Comparison of ENCODE assay signal across 8 mouse cellular contexts in genomic region chr8:120534504-120535368, GRCm38 (mm10). TPM values are rescaled to one million over a fixed set of nuclear protein-coding genes. Genes with fewer than 3 reads are reported as not detected.
DNase-seq lines count a peak whose midpoint lies in the region; ATAC-seq and TF ChIP-seq lines count a peak whose summit lies in the region.

No protein-coding gene starts in this region.

- H3K27me3 ChIP-seq in forebrain, embryonic 13.5 days = no peaks in the 10 kb centered on the region
- no peaks in the 10 kb centered on the region for H3K27me3 ChIP-seq in lung, postnatal 0 days (replicated peaks; ENCODE audit: insufficient read depth, low read length)

- H3K4me2 ChIP-seq in forebrain, embryonic 13.5 days = peak overlapping the region; percentile 91
- no peak overlapping the region for H3K4me2 ChIP-seq in lung, postnatal 0 days (replicated peaks; ENCODE audit: low read depth, low read length)

- peak; percentile 50 for ATAC-seq in forebrain, embryonic 13.5 days
- ATAC-seq in lung, postnatal 0 days = peak; percentile 20

- peak overlapping the region; percentile 100 for H3K27ac ChIP-seq in forebrain, embryonic 13.5 days
- peak overlapping the region; percentile 99; the same call in 1 of the 2 replicates for H3K27ac ChIP-seq in layer of hippocampus, adult 2 months
- no peak overlapping the region for H3K27ac ChIP-seq in lung, postnatal 0 days (ENCODE audit: low read length)

- peaks cover 83% of the 10 kb centered on the region for H3K4me1 ChIP-seq in forebrain, embryonic 13.5 days
- H3K4me1 ChIP-seq in lung, postnatal 0 days (ENCODE audit: insufficient read depth, low read depth, low read length) = peaks cover 35% of the 10 kb centered on the region

- WGBS in forebrain, embryonic 13.5 days = 6% methylated on average over 14 of the region's 14 CpGs
- 20% methylated on average over 14 of the region's 14 CpGs for WGBS in lung, postnatal 0 days

- H3K9me3 ChIP-seq in forebrain, embryonic 13.5 days (replicated peaks) = no peaks in the 10 kb centered on the region
- no peaks in the 10 kb centered on the region for H3K9me3 ChIP-seq in lung, postnatal 0 days (ENCODE audit: low read length)

- DNase-seq in ES-CJ7 (ENCODE audit: low read depth, low spot score) = peak; percentile 97
- peak; percentile 88 for DNase-seq in cerebellum, adult 11 months
- peak; percentile 80 to 83 for DNase-seq in heart, postnatal 36 days
- peak; percentile 76 to 86 for DNase-seq in layer of hippocampus, adult 2 months (ENCODE audit: low spot score in 2 of 2)
- peak; percentile 95 for DNase-seq in lung, postnatal 0 days (ENCODE audit: low spot score)
- DNase-seq in ovary, postnatal 14 days (ENCODE audit: low spot score) = peak; percentile 68
- DNase-seq in thymus, postnatal 10 days (ENCODE audit: low spot score in 2 of 2) = peak; percentile 74 to 83

- H3K9ac ChIP-seq in forebrain, embryonic 13.5 days = peak overlapping the region; percentile 61
- no peak overlapping the region for H3K9ac ChIP-seq in lung, postnatal 0 days (replicated peaks; ENCODE audit: low read depth)

- intact Hi-C loops in heart, postnatal 36 days (cut with DNase I) = loop anchor here (1.0 to 10.0 kb wide), 5 partner anchors 46 to 360 kb away; partner anchors contain the start of gene Fam92b

- H3K4me3 ChIP-seq in forebrain, embryonic 13.5 days = peak overlapping the region; percentile 65; the same call in 1 of the 2 replicates
- peak overlapping the region; percentile 60; the same call in 1 of the 2 replicates for H3K4me3 ChIP-seq in layer of hippocampus, adult 2 months
- H3K4me3 ChIP-seq in lung, postnatal 0 days (ENCODE audit: low read depth, low read length) = no peak overlapping the region

- peak; percentile 96 for TF ChIP-seq CTCF in layer of hippocampus, adult 2 months (conservative IDR thresholded peaks at IDR 0.05)
- peak; percentile 100 for TF ChIP-seq CTCF in lung, postnatal 0 days (IDR thresholded peaks at IDR 0.05)

- no peak for TF ChIP-seq EP300 in lung, postnatal 0 days (IDR thresholded peaks at IDR 0.05)

- H3K36me3 ChIP-seq in forebrain, embryonic 13.5 days (ENCODE audit: poor library complexity, severe bottlenecking) = no peaks in the 10 kb centered on the region
- H3K36me3 ChIP-seq in lung, postnatal 0 days (ENCODE audit: insufficient read depth, low read length) = no peaks in the 10 kb centered on the region

RNA-seq across cellular contexts. Expression of gene Gins2, which starts 54.4 kb away (rescaled TPM):
- 66.9 and 79.8 TPM in 2 replicates for polyA plus RNA-seq in forebrain, embryonic 13.5 days (2015; fragmentation: Nextera tagmentation; extraction: Ambion mirVana)
- 1 to 10 TPM in 1 of 2 experiments, under 1 TPM in 1; 0.86 to 1.7 TPM for total RNA-seq in heart, postnatal 36 days (2021)
- 1 to 10 TPM; 5.2 to 6.2 TPM for total RNA-seq in layer of hippocampus, adult 2 months (2021)
- 10.9 and 13.4 TPM in 2 replicates for polyA plus RNA-seq in lung, postnatal 0 days (2015; fragmentation: Nextera tagmentation; extraction: Ambion mirVana)
